ENCODE assay signal across 20 mouse cellular contexts in genomic region chr2:113765885-113766284, GRCm38 (mm10). TPM values are rescaled to one million over a fixed set of nuclear protein-coding genes. Genes with fewer than 3 reads are reported as not detected.
DNase-seq lines count a peak whose midpoint lies in the region; ATAC-seq and TF ChIP-seq lines count a peak whose summit lies in the region.
"Had no signal": no experiment of that assay in that cellular context is flagged by ENCODE, and none has a peak within 500 bp of the region (broad histone marks: within the 10 kb centered on the region; RNA-seq: fewer than 3 reads in every experiment).

No protein-coding gene starts in this region.

- H3K9me3 ChIP-seq in kidney, embryonic 14.5 days (ENCODE audit: control insufficient read depth, low read length): no peaks in the 10 kb centered on the region
- no peaks in the 10 kb centered on the region for H3K9me3 ChIP-seq in kidney, embryonic 15.5 days (replicated peaks)
- H3K9me3 ChIP-seq in hindbrain, embryonic 11.5 days (ENCODE audit: control insufficient read depth, low read length): no peaks in the 10 kb centered on the region
- H3K9me3 ChIP-seq: embryonic facial prominence, embryonic 15.5 days; hindbrain, embryonic 15.5 days had no signal

- no peaks in the 10 kb centered on the region for H3K27me3 ChIP-seq in kidney, embryonic 14.5 days (ENCODE audit: control insufficient read depth, insufficient read depth, low read length)
- peaks cover 10% of the 10 kb centered on the region for H3K27me3 ChIP-seq in kidney, embryonic 15.5 days
- no peaks in the 10 kb centered on the region for H3K27me3 ChIP-seq in liver, adult 2 months (ENCODE audit: control insufficient read depth, insufficient read depth, low read length)
- no peaks in the 10 kb centered on the region for H3K27me3 ChIP-seq in hindbrain, embryonic 11.5 days (ENCODE audit: control insufficient read depth, insufficient read depth, low read length)
- H3K27me3 ChIP-seq: embryonic facial prominence, embryonic 15.5 days; hindbrain, embryonic 15.5 days had no signal

- no peaks in the 10 kb centered on the region for H3K79me2 ChIP-seq in liver, adult 2 months (ENCODE audit: control insufficient read depth, insufficient read depth, low read length)

- H3K4me2 ChIP-seq in kidney, embryonic 14.5 days (replicated peaks; ENCODE audit: low read depth, low read length): no peak overlapping the region
- H3K4me2 ChIP-seq in kidney, embryonic 15.5 days: no peak overlapping the region
- no peak overlapping the region for H3K4me2 ChIP-seq in hindbrain, embryonic 11.5 days (replicated peaks; ENCODE audit: low read depth, low read length)
- H3K4me2 ChIP-seq: embryonic facial prominence, embryonic 15.5 days; hindbrain, embryonic 15.5 days; lung, embryonic 14.5 days had no signal

- H3K4me1 ChIP-seq in kidney, embryonic 14.5 days (ENCODE audit: control insufficient read depth, insufficient read depth, low read length): no peaks in the 10 kb centered on the region
- H3K4me1 ChIP-seq in kidney, embryonic 15.5 days: no peaks in the 10 kb centered on the region
- H3K4me1 ChIP-seq in liver, adult 2 months (ENCODE audit: control insufficient read depth, insufficient read depth, low read length): peaks cover 4% of the 10 kb centered on the region
- H3K4me1 ChIP-seq in hindbrain, embryonic 11.5 days (replicated peaks; ENCODE audit: control insufficient read depth, insufficient read depth, low read length): no peaks in the 10 kb centered on the region
- H3K4me1 ChIP-seq: embryonic facial prominence, embryonic 15.5 days; hindbrain, embryonic 15.5 days had no signal

- H3K4me3 ChIP-seq in kidney, embryonic 14.5 days (ENCODE audit: low read length): no peak overlapping the region
- H3K4me3 ChIP-seq in kidney, embryonic 15.5 days (replicated peaks): no peak overlapping the region
- H3K4me3 ChIP-seq in liver, adult 2 months (ENCODE audit: insufficient read depth, low read depth, low read length): no peak overlapping the region
- H3K4me3 ChIP-seq in hindbrain, embryonic 11.5 days (ENCODE audit: low read depth, low read length): no peak overlapping the region
- H3K4me3 ChIP-seq: embryonic facial prominence, embryonic 15.5 days; heart, adult 2 months; hindbrain, embryonic 15.5 days; layer of hippocampus, adult 2 months had no signal

- TF ChIP-seq CTCF in liver, adult 2 months (IDR thresholded peaks at IDR 0.05; ENCODE audit: low read depth, low read length): no peak

- 48% methylated on average over 1 of the region's 1 CpGs for WGBS in kidney, embryonic 14.5 days
- 30% methylated on average over 1 of the region's 1 CpGs for WGBS in kidney, embryonic 15.5 days
- WGBS in liver, adult 2 months: 27% methylated on average over 1 of the region's 1 CpGs
- WGBS in hindbrain, embryonic 11.5 days: 54% methylated on average over 1 of the region's 1 CpGs

- H3K36me3 ChIP-seq in kidney, embryonic 14.5 days (ENCODE audit: control insufficient read depth, insufficient read depth, low read length): no peaks in the 10 kb centered on the region
- H3K36me3 ChIP-seq in kidney, embryonic 15.5 days: no peaks in the 10 kb centered on the region
- no peaks in the 10 kb centered on the region for H3K36me3 ChIP-seq in liver, adult 2 months (ENCODE audit: control insufficient read depth, insufficient read depth, low read length)
- no peaks in the 10 kb centered on the region for H3K36me3 ChIP-seq in hindbrain, embryonic 11.5 days (ENCODE audit: control insufficient read depth, insufficient read depth, low read length)
- H3K36me3 ChIP-seq: embryonic facial prominence, embryonic 15.5 days; hindbrain, embryonic 15.5 days had no signal

- TF ChIP-seq POLR2A in liver, adult 2 months (IDR thresholded peaks at IDR 0.05; ENCODE audit: extremely low read depth, insufficient read depth, low read length): no peak

- H3K27ac ChIP-seq in kidney, embryonic 14.5 days (ENCODE audit: low read depth, low read length): no peak overlapping the region
- H3K27ac ChIP-seq in kidney, embryonic 15.5 days: no peak overlapping the region
- no peak overlapping the region for H3K27ac ChIP-seq in liver, adult 2 months (replicated peaks; ENCODE audit: insufficient read depth, low read depth, low read length)
- no peak overlapping the region for H3K27ac ChIP-seq in hindbrain, embryonic 11.5 days (ENCODE audit: low read depth, low read length)
- H3K27ac ChIP-seq: embryonic facial prominence, embryonic 15.5 days; heart, adult 2 months; hindbrain, embryonic 15.5 days; layer of hippocampus, adult 2 months; stomach, postnatal 0 days had no signal

- DNase-seq in kidney, adult 11 months: peak; percentile 40
- DNase-seq in liver, adult 2 months (ENCODE audit: extremely low read depth, low read depth, low spot score): peak; percentile 60
- DNase-seq in T-cell, adult 2 months (ENCODE audit: low spot score): no peak
- no peak for DNase-seq in hindbrain, embryonic 11.5 days (ENCODE audit: low spot score)
- DNase-seq: adrenal gland, postnatal 25 days; cerebellum, adult 9-10 months; heart, adult 2 months; lung, embryonic 14.5 days; thymus, postnatal 4 days had no signal

- H3K9ac ChIP-seq in kidney, embryonic 14.5 days (ENCODE audit: low read depth, low read length): no peak overlapping the region
- H3K9ac ChIP-seq in kidney, embryonic 15.5 days: no peak overlapping the region
- H3K9ac ChIP-seq in liver, adult 2 months (ENCODE audit: low read depth, low read length): no peak overlapping the region
- no peak overlapping the region for H3K9ac ChIP-seq in hindbrain, embryonic 11.5 days (ENCODE audit: low read depth, low read length)
- H3K9ac ChIP-seq: embryonic facial prominence, embryonic 15.5 days; hindbrain, embryonic 15.5 days; lung, embryonic 14.5 days had no signal

- no peak for ATAC-seq in kidney, embryonic 14.5 days (ENCODE audit: low FRiP score, low TSS enrichment)
- ATAC-seq in kidney, embryonic 15.5 days (replicated peaks; ENCODE audit: low FRiP score): peak; percentile 54; the same call in 1 of the 2 replicates
- no peak for ATAC-seq in inflammation-experienced regulatory T-cells, adult 6 months
- no peak for ATAC-seq in hindbrain, embryonic 11.5 days (ENCODE audit: low FRiP score)
- ATAC-seq: forebrain, embryonic 14.5 days; midbrain, embryonic 16.5 days had no signal

RNA-seq across cellular contexts. Expression of gene Grem1, which starts 7.4 kb away (rescaled TPM):
- polyA plus RNA-seq in kidney, embryonic 14.5 days (2014; fragmentation: Nextera tagmentation; extraction: Ambion mirVana): 0.17 and 0.31 TPM in 2 replicates
- polyA plus RNA-seq in kidney, embryonic 15.5 days (2015; fragmentation: Nextera tagmentation; extraction: Ambion mirVana): 0.27 and 0.30 TPM in 2 replicates
- total RNA-seq in liver, adult 2 months (2014; rRNA removed): not detected in 2 replicates
- not detected in 2 replicates for polyA plus RNA-seq in liver, adult 2 months (2012; rRNA removed)
- polyA plus RNA-seq in inflammation-experienced regulatory T-cells, adult 6 months (2017; shearing (Covaris generic)): not detected
- 0.46 and 0.91 TPM in 2 replicates for polyA plus RNA-seq in hindbrain, embryonic 11.5 days (2014; fragmentation: Nextera tagmentation; extraction: Ambion mirVana)
- total RNA-seq: heart, adult 2 months; megakaryocyte progenitor cell, adult 5-6 weeks had no signal
- polyA plus RNA-seq: heart, postnatal 0 days had no signal

Comparison
In these comparisons a context has a peak if more than half of its experiments do, and no peak if none do; other contexts are left out.
1. DNase-seq: peak in kidney, adult 11 months (single experiment) and liver, adult 2 months (single experiment); none in T-cell, adult 2 months (single experiment) and hindbrain, embryonic 11.5 days (single experiment).